Mouse (Mus musculus) heart, embryonic 12.5 days (tissue): Measurements from ENCODE around the gene Muc16. TPM values are rescaled to one million over a fixed set of nuclear protein-coding genes. Genes with fewer than 3 reads are reported as not detected.

Experiments
- ATAC-seq: fragments of 200-750 bp; cut with Nextera tagmentation; 2 replicates; pipeline ENCODE4 v1.8.0; 2017; ENCODE audit warnings: moderate TSS enrichment, moderate library complexity; ENCODE audit not compliant: insufficient number of reproducible peaks, low FRiP score
- H3K27ac ChIP-seq: fragments of 300-500 bp; sonication (generic); 2 replicates; pipeline ENCODE4 v1.5.1; 2016; ENCODE audit warnings: mild to moderate bottlenecking, moderate library complexity; ENCODE audit not compliant: poor library complexity, severe bottlenecking
- H3K27me3 ChIP-seq: fragments of 300-500 bp; sonication (generic); replicated peaks from 2 replicates; pipeline ENCODE4 v1.6.1; 2016; ENCODE audit warnings: mild to moderate bottlenecking, moderate library complexity
- H3K36me3 ChIP-seq: fragments of 300-500 bp; sonication (generic); 2 replicates; pipeline ENCODE4 v1.6.1; 2016; ENCODE audit warnings: mild to moderate bottlenecking, moderate library complexity
- H3K4me1 ChIP-seq: fragments of 300-500 bp; sonication (generic); replicated peaks from 2 replicates; pipeline ENCODE4 v1.6.1; 2016; ENCODE audit warnings: mild to moderate bottlenecking
- H3K4me2 ChIP-seq: fragments of 300-500 bp; sonication (generic); 2 replicates; pipeline ENCODE4 v1.6.1; 2016; ENCODE audit warnings: mild to moderate bottlenecking, moderate library complexity
- H3K4me3 ChIP-seq: fragments of 300-500 bp; sonication (generic); 2 replicates; pipeline ENCODE4 v1.5.1; 2016; ENCODE audit warnings: mild to moderate bottlenecking
- H3K9ac ChIP-seq: fragments of 300-500 bp; sonication (generic); 2 replicates; pipeline ENCODE4 v1.6.1; 2016; ENCODE audit warnings: mild to moderate bottlenecking, moderate library complexity
- H3K9me3 ChIP-seq: fragments of 300-500 bp; sonication (generic); replicated peaks from 2 replicates; pipeline ENCODE4 v1.6.1; 2016; ENCODE audit warnings: mild to moderate bottlenecking, moderate library complexity
- WGBS: fragments of 180-500 bp; shearing (Covaris S2); methylation state at CpG from one replicate; pipeline ENCODE4 v1.1.7; 2016; 5-methylcytosine and 5-hydroxymethylcytosine counted together
- microRNA-seq: library from miRNA; unstranded; fragments of <30 nt; microRNA quantifications from one replicate; pipeline ENCODE4, GENCODE M21; 2017
- polyA plus RNA-seq: library from polyadenylated mRNA; unstranded; fragments of >200 nt; fragmentation: Nextera tagmentation; extraction: Ambion mirVana; gene quantifications from 2 replicates; pipeline ENCODE4 v1.2.1, GENCODE M21; 2016

Gene Muc16
- polyA plus RNA-seq, 1 experiment from 2014 or later, result 1.7 TPM

GRCm38 (mm10) chr9:18456520-18456919 lies 217.8 kb downstream of the Muc16 start:
- ATAC-seq, result no peak
- Histone ChIP-seq H3K4me3 (no peak overlapping the region), H3K27me3 (no peaks in the 10 kb centered on the region), H3K9ac (no peak overlapping the region), H3K4me2 (no peak overlapping the region), H3K9me3 (peaks cover 4% of the 10 kb centered on the region; the same call in 1 of the 2 replicates), H3K4me1 (no peaks in the 10 kb centered on the region), H3K36me3 (peaks cover 48% of the 10 kb centered on the region), H3K27ac (no peak overlapping the region)
- WGBS, result 80% methylated on average over 4 of the region's 4 CpGs

Small RNA genes within 50 kb of the gene (microRNA-seq; reads per million reads assigned to microRNA genes)
- gene Gm22854, result not detected

Other genes starting within 250 kb of the Muc16 start
- not detected in 2 replicates for gene Mbd3l2, start 243.9 kb downstream of the Muc16 start, polyA plus RNA-seq
- 4.2 and 5.2 TPM in 2 replicates for gene Zfp558, start 196.3 kb downstream of the Muc16 start, polyA plus RNA-seq
- not detected in 2 replicates for gene Mbd3l1, start 196.2 kb downstream of the Muc16 start, polyA plus RNA-seq
- gene Olfr24, start 89.5 kb upstream of the Muc16 start, polyA plus RNA-seq, result not detected in 2 replicates
- gene Olfr828, start 145.0 kb upstream of the Muc16 start, polyA plus RNA-seq, result not detected in 2 replicates
- not detected in 2 replicates for gene Olfr829, start 180.4 kb upstream of the Muc16 start, polyA plus RNA-seq
- gene Olfr830, start 200.2 kb upstream of the Muc16 start, polyA plus RNA-seq, result not detected in 2 replicates